Mouse (Mus musculus): ENCODE measurements around the gene Uqcrh.

DNA sequence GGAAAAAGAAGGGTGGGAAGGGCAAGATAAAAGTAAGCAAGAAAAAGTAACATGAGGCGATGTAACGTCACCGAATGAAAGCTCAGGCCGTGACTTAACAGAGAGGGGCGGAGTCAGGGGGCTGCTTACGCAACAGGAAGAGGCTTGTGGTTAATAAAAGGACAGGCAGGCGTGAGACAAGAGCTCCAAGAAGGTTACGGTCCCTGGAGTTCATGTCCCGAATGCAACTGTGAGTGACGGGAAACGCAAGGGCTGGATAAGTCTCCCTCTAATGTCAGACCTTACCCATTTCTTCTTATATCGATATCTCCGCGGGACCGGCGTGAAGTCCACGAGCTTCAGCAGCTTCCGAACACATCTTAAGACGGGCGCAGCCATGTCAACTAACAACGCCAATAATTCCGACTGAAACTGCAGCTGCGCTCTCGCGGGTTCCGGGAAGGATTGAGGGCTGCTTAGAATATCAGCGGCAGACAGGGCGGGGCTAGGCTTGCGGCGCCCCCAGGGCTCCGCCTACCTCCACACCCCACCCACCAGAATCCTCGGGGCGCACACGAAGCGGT, 21.4 kb downstream of the Uqcrh start, which contains the start of gene Nsun4:
- TF ChIP-seq CTCF (conservative IDR thresholded peaks at IDR 0.05; ENCODE audit: low read length) (no peak), NANOG (IDR thresholded peaks at IDR 0.05; ENCODE audit: borderline replicate concordance, low read length) (no peak)
